Mouse (Mus musculus) heart, postnatal 36 days (tissue): ENCODE measurements around the gene Prmt3. TPM values are rescaled to one million over a fixed set of nuclear protein-coding genes. Genes with fewer than 3 reads are reported as not detected.

ENCODE experiments used
- total RNA-seq, 2 experiments: library from RNA; stranded (reverse); gene quantifications; 2 replicates each; pipeline ENCODE4 v1.2.3; 2021

Gene Prmt3
- total RNA-seq, 2 experiments from 2014 or later: 11.9 to 13.8 TPM

Other genes starting within 250 kb of the Prmt3 start
- not detected for gene Dbx1, start 141.5 kb upstream of the Prmt3 start, total RNA-seq
- gene Htatip2, start 19.2 kb upstream of the Prmt3 start, total RNA-seq: 10 to 100 TPM; 12.5 to 12.7 TPM
- gene Slc6a5, start 131.8 kb downstream of the Prmt3 start, total RNA-seq: not detected
- gene Nell1, start 196.5 kb downstream of the Prmt3 start, total RNA-seq: not detected